Mouse (Mus musculus): ENCODE results near the gene Rfx2.

DNA sequence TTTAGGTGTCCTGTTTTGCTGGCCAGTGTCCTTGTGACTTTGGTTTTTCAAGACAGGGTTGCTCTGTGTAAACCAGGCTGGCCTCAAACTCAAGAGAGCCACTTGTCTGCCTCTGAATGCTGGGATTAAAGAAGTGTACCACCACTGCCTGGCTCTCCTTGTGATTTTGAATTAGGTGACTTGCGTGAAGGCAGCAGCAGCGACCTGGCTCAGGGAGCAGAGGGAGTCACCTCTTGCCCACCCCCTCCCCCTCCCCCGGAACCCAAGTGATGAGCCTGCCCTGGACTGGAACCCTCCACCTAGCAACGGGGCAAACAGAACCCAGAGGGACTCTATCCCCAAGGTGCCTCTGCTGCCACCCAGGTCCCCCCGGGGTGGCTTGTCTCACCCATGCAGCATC lies 60.9 kb downstream of the Rfx2 start, which contains the start of gene Prr22:
- TF ChIP-seq POLR2A (IDR thresholded peaks at IDR 0.05; ENCODE audit: low read depth, low read length) (no peak), CTCF (IDR thresholded peaks at IDR 0.05; ENCODE audit: extremely low read depth, insufficient read length, insufficient replicate concordance, low read depth, low read length) (no peak)
